Mouse (Mus musculus) limb, embryonic 15.5 days (tissue): ENCODE results near the gene Fh1. TPM values are rescaled to one million over a fixed set of nuclear protein-coding genes. Genes with fewer than 3 reads are reported as not detected.

ENCODE experiments used
- ATAC-seq: fragments of 200-750 bp; cut with Nextera tagmentation; 2 replicates; pipeline ENCODE4 v1.8.0; 2017; ENCODE audit warnings: low read depth, moderate TSS enrichment; ENCODE audit not compliant: insufficient number of reproducible peaks, low FRiP score, low TSS enrichment
- H3K27ac ChIP-seq: fragments of 300-500 bp; sonication (generic); 2 replicates; pipeline ENCODE4 v1.5.1; 2015; ENCODE audit warnings: moderate library complexity, mild to moderate bottlenecking, inconsistent platforms
- H3K27me3 ChIP-seq: fragments of 300-500 bp; sonication (generic); 2 replicates; pipeline ENCODE4 v1.6.1; 2015; ENCODE audit warnings: inconsistent platforms
- H3K36me3 ChIP-seq: fragments of 300-500 bp; sonication (generic); 2 replicates; pipeline ENCODE4 v1.6.1; 2015; ENCODE audit warnings: inconsistent platforms
- H3K4me1 ChIP-seq: fragments of 300-500 bp; sonication (generic); 2 replicates; pipeline ENCODE4 v1.6.1; 2015; ENCODE audit warnings: inconsistent platforms
- H3K4me2 ChIP-seq: fragments of 300-500 bp; sonication (generic); 2 replicates; pipeline ENCODE4 v1.6.1; 2015; ENCODE audit warnings: mild to moderate bottlenecking, inconsistent platforms
- H3K4me3 ChIP-seq: fragments of 300-500 bp; sonication (generic); 2 replicates; pipeline ENCODE4 v1.5.1; 2015; ENCODE audit warnings: mild to moderate bottlenecking, inconsistent platforms
- H3K9ac ChIP-seq: fragments of 300-500 bp; sonication (generic); 2 replicates; pipeline ENCODE4 v1.6.1; 2015; ENCODE audit warnings: inconsistent platforms
- H3K9me3 ChIP-seq: fragments of 300-500 bp; sonication (generic); 2 replicates; pipeline ENCODE4 v1.6.1; 2016; ENCODE audit warnings: inconsistent platforms
- WGBS: fragments of 180-500 bp; shearing (Covaris S2); methylation state at CpG from one replicate; pipeline ENCODE4 v1.1.7; 2015; 5-methylcytosine and 5-hydroxymethylcytosine counted together
- polyA plus RNA-seq: library from polyadenylated mRNA; unstranded; fragments of >200 nt; fragmentation: Nextera tagmentation; extraction: Ambion mirVana; gene quantifications from 2 replicates; pipeline ENCODE4 v1.2.1, GENCODE M21; 2015

Fh1 gene
- polyA plus RNA-seq, 1 experiment from 2014 or later: 93.9 TPM

- H3K27me3 ChIP-seq: no peaks in the 10 kb centered on the region
- 80% methylated on average over 2 of the region's 2 CpGs for WGBS
- no peak overlapping the region for H3K27ac ChIP-seq
- no peaks in the 10 kb centered on the region for H3K4me1 ChIP-seq
- H3K4me3 ChIP-seq: no peak overlapping the region
- no peak overlapping the region for H3K4me2 ChIP-seq
- H3K36me3 ChIP-seq: no peaks in the 10 kb centered on the region
- no peaks in the 10 kb centered on the region for H3K9me3 ChIP-seq
- no peak for ATAC-seq
- H3K9ac ChIP-seq: no peak overlapping the region
Measured at GRCm38 (mm10) chr1:175574129-175574528, 51.3 kb downstream of the Fh1 start.

- Histone ChIP-seq H3K4me1 (no peaks in the 10 kb centered on the region), H3K4me3 (no peak overlapping the region), H3K36me3 (no peaks in the 10 kb centered on the region), H3K9me3 (no peaks in the 10 kb centered on the region), H3K9ac (no peak overlapping the region), H3K4me2 (no peak overlapping the region), H3K27me3 (no peaks in the 10 kb centered on the region), H3K27ac (no peak overlapping the region)
- WGBS: 67% methylated on average over 6 of the region's 6 CpGs
- no peak for ATAC-seq
Measured at GRCm38 (mm10) chr1:175565579-175566103, 59.8 kb downstream of the Fh1 start.

- Histone ChIP-seq H3K4me2 (no peak overlapping the region), H3K36me3 (no peaks in the 10 kb centered on the region), H3K4me1 (no peaks in the 10 kb centered on the region), H3K9ac (no peak overlapping the region), H3K9me3 (no peaks in the 10 kb centered on the region), H3K4me3 (no peak overlapping the region), H3K27ac (no peak overlapping the region), H3K27me3 (no peaks in the 10 kb centered on the region)
- ATAC-seq: no peak
- 84% methylated on average over 4 of the region's 4 CpGs for WGBS
Measured at GRCm38 (mm10) chr1:175564321-175564720, 61.1 kb downstream of the Fh1 start.

- WGBS: 85% methylated on average over 2 of the region's 2 CpGs
- Histone ChIP-seq H3K36me3 (no peaks in the 10 kb centered on the region), H3K4me3 (no peak overlapping the region), H3K9me3 (no peaks in the 10 kb centered on the region), H3K27ac (no peak overlapping the region), H3K4me2 (no peak overlapping the region), H3K4me1 (no peaks in the 10 kb centered on the region), H3K9ac (no peak overlapping the region), H3K27me3 (no peaks in the 10 kb centered on the region)
- no peak for ATAC-seq
Measured at GRCm38 (mm10) chr1:175562379-175562778, 63.1 kb downstream of the Fh1 start.

GRCm38 (mm10) chr1:175561806-175562205 lies 63.6 kb downstream of the Fh1 start:
- Histone ChIP-seq H3K9me3 (no peaks in the 10 kb centered on the region), H3K36me3 (no peaks in the 10 kb centered on the region), H3K4me3 (no peak overlapping the region), H3K9ac (no peak overlapping the region), H3K4me2 (no peak overlapping the region), H3K27me3 (no peaks in the 10 kb centered on the region), H3K27ac (no peak overlapping the region), H3K4me1 (no peaks in the 10 kb centered on the region)
- ATAC-seq: no peak

GRCm38 (mm10) chr1:175554641-175555040 lies 70.8 kb downstream of the Fh1 start:
- WGBS: 89% methylated on average over 1 of the region's 1 CpGs

GRCm38 (mm10) chr1:175552474-175552873 lies 73.0 kb downstream of the Fh1 start:
- Histone ChIP-seq H3K4me2 (no peak overlapping the region), H3K27ac (no peak overlapping the region), H3K9me3 (no peaks in the 10 kb centered on the region), H3K4me3 (no peak overlapping the region), H3K4me1 (no peaks in the 10 kb centered on the region), H3K9ac (no peak overlapping the region), H3K36me3 (no peaks in the 10 kb centered on the region), H3K27me3 (no peaks in the 10 kb centered on the region)
- no peak for ATAC-seq
- WGBS: 72% methylated on average over 3 of the region's 3 CpGs

More at GRCm38 (mm10) chr1:175554641-175555040, 70.8 kb downstream of the Fh1 start:
- Histone ChIP-seq H3K4me2 (no peak overlapping the region), H3K9me3 (no peaks in the 10 kb centered on the region), H3K9ac (no peak overlapping the region), H3K4me1 (no peaks in the 10 kb centered on the region), H3K27ac (no peak overlapping the region), H3K27me3 (no peaks in the 10 kb centered on the region), H3K36me3 (no peaks in the 10 kb centered on the region), H3K4me3 (no peak overlapping the region)
- no peak for ATAC-seq

GRCm38 (mm10) chr1:175550586-175550985 lies 74.8 kb downstream of the Fh1 start:
- no peak for ATAC-seq

More at GRCm38 (mm10) chr1:175550586-175550985, 74.8 kb downstream of the Fh1 start:
- Histone ChIP-seq H3K27me3 (no peaks in the 10 kb centered on the region), H3K4me3 (no peak overlapping the region), H3K9me3 (no peaks in the 10 kb centered on the region), H3K9ac (no peak overlapping the region), H3K4me2 (no peak overlapping the region), H3K4me1 (no peaks in the 10 kb centered on the region), H3K36me3 (no peaks in the 10 kb centered on the region), H3K27ac (no peak overlapping the region)
- 90% methylated on average over 1 of the region's 1 CpGs for WGBS

Other genes starting within 250 kb of the Fh1 start
- gene Rgs7, start 133.1 kb downstream of the Fh1 start, polyA plus RNA-seq: 0.63 and 0.65 TPM in 2 replicates
- gene Kmo, start 5.3 kb downstream of the Fh1 start, polyA plus RNA-seq: 0.16 and 0.31 TPM in 2 replicates
- gene Opn3, start 67.1 kb upstream of the Fh1 start, polyA plus RNA-seq: 4.8 and 5.3 TPM in 2 replicates
- 1.4 and 1.5 TPM in 2 replicates for gene Chml, start 67.3 kb upstream of the Fh1 start, polyA plus RNA-seq
- gene Wdr64, start 73.0 kb upstream of the Fh1 start, polyA plus RNA-seq: not detected in 2 replicates